Mouse (Mus musculus) CD4-positive, CD25-positive, alpha-beta regulatory T cell, adult 4 months (primary cell): ENCODE results near the gene Hypm. TPM values are rescaled to one million over a fixed set of nuclear protein-coding genes. Genes with fewer than 3 reads are reported as not detected.

ENCODE experiments used
- ATAC-seq: one replicate; pipeline ENCODE4 v1.8.0; 2017
- polyA plus RNA-seq, 2 experiments: library from polyadenylated mRNA; unstranded; fragments of 100-300 nt; shearing (Covaris generic); gene quantifications; one replicate each; pipeline ENCODE4 v1.2.1; 2017

The Hypm gene
- not detected for polyA plus RNA-seq

GRCm38 (mm10) chrX:9846628-9847027 lies at the start of gene Hypm:
Gene Hypm (plus strand): TSS chrX:9846928.
- no peak for ATAC-seq

GRCm38 (mm10) chrX:9810101-9810500 lies 36.6 kb upstream of the Hypm start:
- ATAC-seq: no peak

- no peak for ATAC-seq
These were observed 34.3 kb upstream of the Hypm start for GRCm38 (mm10) chrX:9812469-9812868.

DNA sequence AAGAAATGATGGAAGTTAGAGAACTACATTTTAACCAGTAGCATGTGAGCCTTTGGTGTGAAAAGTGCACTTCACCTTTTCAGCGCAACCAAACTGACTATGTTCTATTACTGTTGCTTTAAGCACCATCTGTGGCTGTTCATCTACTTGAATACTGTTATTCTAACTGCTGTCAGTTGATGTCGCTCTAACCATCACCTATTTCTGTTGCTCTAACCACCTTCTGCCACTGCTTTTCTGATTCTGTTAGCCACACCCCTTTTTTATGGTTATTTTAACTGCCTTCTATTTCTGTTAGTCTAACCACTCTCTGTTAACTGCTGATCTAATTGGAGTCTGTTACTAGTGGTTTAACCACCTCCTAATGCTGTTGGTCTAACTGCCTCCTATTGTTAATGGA lies 11.9 kb upstream of the Hypm start:
- no peak for ATAC-seq

- no peak for ATAC-seq
These were observed 2.7 kb downstream of the Hypm start, which contains the start of gene H2al3 for GRCm38 (mm10) chrX:9849403-9849802. Gene H2al3 (plus strand): TSS chrX:9849703.

GRCm38 (mm10) chrX:9861859-9862258 lies 15.1 kb downstream of the Hypm start:
- ATAC-seq: no peak

DNA sequence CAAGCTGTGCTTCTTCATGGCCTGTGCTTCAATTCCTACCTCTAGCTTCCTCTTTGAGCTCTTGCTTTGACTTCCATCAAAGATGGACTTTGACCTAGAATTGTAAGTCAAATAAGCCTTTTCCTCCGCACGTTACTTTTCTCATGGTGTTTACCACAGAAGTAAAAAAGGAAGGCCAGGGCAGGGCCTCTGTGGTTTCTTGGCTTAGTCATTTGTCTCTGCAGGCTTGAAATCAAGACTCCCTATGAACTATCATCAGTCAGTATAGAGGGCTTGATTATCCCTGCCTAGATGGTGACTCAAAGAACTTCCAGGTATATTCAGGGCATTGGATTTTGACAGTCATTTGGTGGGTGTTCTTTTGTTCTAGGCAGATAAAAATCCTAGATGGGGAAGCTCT lies 28.8 kb downstream of the Hypm start:
- no peak for ATAC-seq

- ATAC-seq: no peak
These were observed 38.6 kb downstream of the Hypm start, which contains the start of gene Sytl5 for GRCm38 (mm10) chrX:9885322-9885721. Gene Sytl5 (plus strand): TSS chrX:9885622.

Other genes with a start within 250 kb of the Hypm start
- gene Dynlt3, start 183.9 kb upstream of the Hypm start, polyA plus RNA-seq: 10 to 100 TPM; 44.9 to 45.5 TPM
- gene H2al3, start 2.8 kb downstream of the Hypm start, polyA plus RNA-seq: not detected
- not detected for gene Sytl5, start 38.7 kb downstream of the Hypm start, polyA plus RNA-seq